Mouse (Mus musculus) liver, adult 2 months (tissue): ENCODE data around the gene Lrpap1. TPM values are rescaled to one million over a fixed set of nuclear protein-coding genes. Genes with fewer than 3 reads are reported as not detected.

Experiments
- DNase-seq: peaks from one replicate; pipeline ENCODE4 v3.0.0-alpha.2; 2011; ENCODE audit warnings: low read depth, low spot score; ENCODE audit errors: extremely low read depth
- H3K27ac ChIP-seq: fragments of 200-500 bp; replicated peaks from 2 replicates; pipeline ENCODE4 v1.5.1; 2012; ENCODE audit warnings: low read depth, mild to moderate bottlenecking, control low read depth, inconsistent platforms, low read length; ENCODE audit not compliant: insufficient read depth
- H3K27me3 ChIP-seq: fragments of 200-500 bp; 2 replicates; pipeline ENCODE4 v1.6.1; 2012; ENCODE audit warnings: mild to moderate bottlenecking, moderate library complexity, low read length, inconsistent platforms; ENCODE audit not compliant: control insufficient read depth, insufficient read depth
- H3K36me3 ChIP-seq: fragments of 200-500 bp; 2 replicates; pipeline ENCODE4 v1.6.1; 2012; ENCODE audit warnings: low read length, inconsistent platforms; ENCODE audit not compliant: control insufficient read depth, insufficient read depth
- H3K4me1 ChIP-seq: fragments of 200-500 bp; 2 replicates; pipeline ENCODE4 v1.6.1; 2011; ENCODE audit warnings: low read length; ENCODE audit not compliant: control insufficient read depth, insufficient read depth
- H3K4me3 ChIP-seq: fragments of 200-500 bp; 2 replicates; pipeline ENCODE4 v1.5.1; 2011; ENCODE audit warnings: low read depth, mild to moderate bottlenecking, control low read depth, low read length, moderate library complexity; ENCODE audit not compliant: insufficient read depth
- H3K79me2 ChIP-seq: fragments of 200-500 bp; 2 replicates; pipeline ENCODE4 v1.6.1; 2012; ENCODE audit warnings: inconsistent platforms, mild to moderate bottlenecking, low read length, moderate library complexity; ENCODE audit not compliant: control insufficient read depth, insufficient read depth
- H3K9ac ChIP-seq: fragments of 200-500 bp; 2 replicates; pipeline ENCODE4 v1.6.1; 2012; ENCODE audit warnings: low read depth, mild to moderate bottlenecking, control low read depth, inconsistent platforms, low read length
- CTCF ChIP-seq: fragments of 200-500 bp; IDR thresholded peaks from 2 replicates; pipeline ENCODE4 v1.5.1; 2011; ENCODE audit warnings: low read depth, low read length, control low read depth
- POLR2A ChIP-seq: fragments of 200-500 bp; IDR thresholded peaks from 2 replicates; pipeline ENCODE4 v1.6.1; 2011; ENCODE audit warnings: low read length, control low read depth; ENCODE audit not compliant: insufficient read depth; ENCODE audit errors: extremely low read depth
- WGBS: fragments of 180-500 bp; shearing (Covaris S2); methylation state at CpG from one replicate; pipeline ENCODE4 v1.1.7; 2018; 5-methylcytosine and 5-hydroxymethylcytosine counted together
- polyA plus RNA-seq: library from polyadenylated mRNA; depleted of rRNA; stranded (reverse); fragments of >200 nt; gene quantifications from 2 replicates; pipeline ENCODE4 v1.2.3, GENCODE M21; 2012
- total RNA-seq: library from RNA; depleted of rRNA; stranded (reverse); fragments of >200 nt; gene quantifications from 2 replicates; pipeline ENCODE4 v1.2.3, GENCODE M21; 2014

Gene Lrpap1
- total and polyA plus RNA-seq, 2 experiments, result 22.7 to 39.1 TPM

DNA sequence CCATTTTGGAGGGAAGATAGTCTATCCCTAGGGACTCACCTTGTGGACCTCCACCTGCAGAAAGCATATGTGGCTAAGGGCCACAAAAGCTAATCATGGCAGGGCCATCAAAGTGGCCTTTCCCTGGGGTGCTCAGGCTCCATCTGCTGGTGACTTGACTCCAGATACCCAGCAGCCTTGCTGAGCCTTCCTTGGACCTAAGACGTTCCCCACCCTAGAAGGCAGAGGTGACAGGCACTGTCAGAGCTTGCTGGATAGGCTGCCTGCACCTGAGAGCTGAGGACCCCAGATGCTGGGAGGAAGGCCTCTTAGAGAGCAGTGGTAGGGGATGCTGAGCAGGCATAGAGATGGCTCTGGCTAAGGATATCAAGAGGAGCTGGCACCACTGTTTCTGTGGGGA, 25.7 kb upstream of the Lrpap1 start:
- no peaks in the 10 kb centered on the region for H3K4me1 ChIP-seq
- no peak overlapping the region for H3K4me3 ChIP-seq
- H3K27ac ChIP-seq, result no peak overlapping the region
- no peaks in the 10 kb centered on the region for H3K79me2 ChIP-seq
- no peaks in the 10 kb centered on the region for H3K36me3 ChIP-seq
- 17% methylated on average over 1 of the region's 1 CpGs for WGBS
- no peaks in the 10 kb centered on the region for H3K27me3 ChIP-seq
- TF ChIP-seq CTCF (no peak), POLR2A (no peak)
- no peak for DNase-seq
- H3K9ac ChIP-seq, result no peak overlapping the region

DNA sequence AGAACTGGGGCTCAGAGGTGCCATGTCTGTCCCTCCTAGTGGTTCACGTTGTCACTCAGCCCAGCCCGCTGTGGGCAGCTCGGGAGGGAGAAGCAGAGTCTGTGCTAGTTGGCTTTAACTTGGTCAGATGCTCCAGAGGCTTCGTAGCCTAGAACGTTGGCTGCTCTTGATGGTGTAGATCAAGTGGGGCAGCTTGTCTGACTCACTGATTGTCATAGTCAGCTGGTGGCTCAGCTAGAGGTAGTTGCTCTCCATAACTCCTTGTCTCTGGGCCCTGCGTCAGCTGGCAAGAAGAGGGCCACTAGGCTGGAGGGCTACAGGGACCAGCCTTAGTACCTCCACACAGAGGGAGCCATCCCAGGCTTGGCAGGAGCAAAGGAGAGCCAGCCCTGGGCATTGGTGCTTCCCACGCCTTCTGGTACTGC, 24.2 kb upstream of the Lrpap1 start:
- DNase-seq, result no peak
- TF ChIP-seq CTCF, result no peak
- TF ChIP-seq POLR2A, result no peak
- no peak overlapping the region for H3K27ac ChIP-seq
- 87% methylated on average over 7 of the region's 7 CpGs for WGBS
- H3K79me2 ChIP-seq, result no peaks in the 10 kb centered on the region
- no peak overlapping the region for H3K9ac ChIP-seq
- H3K4me1 ChIP-seq, result no peaks in the 10 kb centered on the region
- H3K27me3 ChIP-seq, result no peaks in the 10 kb centered on the region
- no peak overlapping the region for H3K4me3 ChIP-seq
- H3K36me3 ChIP-seq, result no peaks in the 10 kb centered on the region

DNA sequence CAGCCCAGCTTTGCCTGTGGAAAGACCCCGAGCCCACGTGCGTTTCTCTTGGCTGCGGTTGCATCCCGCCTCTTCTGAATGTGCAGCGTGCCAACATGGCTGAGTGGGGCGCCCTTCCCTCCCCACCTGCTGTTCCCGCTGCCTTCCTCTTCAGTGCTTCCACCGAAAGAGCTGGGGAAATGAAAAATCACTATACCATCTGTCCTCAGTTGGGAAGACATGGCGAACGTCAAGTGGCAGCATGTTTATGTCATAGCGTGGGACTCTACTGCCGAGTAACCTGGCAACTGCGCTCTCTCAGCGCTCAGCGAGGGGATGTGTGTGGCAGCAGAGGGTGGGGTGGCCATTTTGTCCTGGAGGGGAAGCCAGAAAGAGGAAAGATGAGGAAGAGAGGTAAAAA, 23.6 kb upstream of the Lrpap1 start:
- H3K4me3 ChIP-seq, result no peak overlapping the region
- no peak overlapping the region for H3K27ac ChIP-seq
- TF ChIP-seq POLR2A, result no peak
- no peak for TF ChIP-seq CTCF
- no peak overlapping the region for H3K9ac ChIP-seq
- no peaks in the 10 kb centered on the region for H3K36me3 ChIP-seq
- no peaks in the 10 kb centered on the region for H3K27me3 ChIP-seq
- WGBS, result 87% methylated on average over 16 of the region's 16 CpGs
- H3K79me2 ChIP-seq, result no peaks in the 10 kb centered on the region
- DNase-seq, result no peak
- no peaks in the 10 kb centered on the region for H3K4me1 ChIP-seq

- Histone ChIP-seq H3K4me3 (no peak overlapping the region), H3K9ac (no peak overlapping the region), H3K27ac (no peak overlapping the region), H3K36me3 (no peaks in the 10 kb centered on the region), H3K27me3 (no peaks in the 10 kb centered on the region; the same call in 1 of the 2 replicates), H3K79me2 (no peaks in the 10 kb centered on the region), H3K4me1 (no peaks in the 10 kb centered on the region)
- TF ChIP-seq POLR2A, result no peak
- no peak for TF ChIP-seq CTCF
- 83% methylated on average over 8 of the region's 8 CpGs for WGBS
- no peak for DNase-seq
Measured at GRCm38 (mm10) chr5:35120024-35120423, 14.5 kb upstream of the Lrpap1 start.

- no peak overlapping the region for H3K4me3 ChIP-seq
- no peak for TF ChIP-seq CTCF
- TF ChIP-seq POLR2A, result no peak
- H3K27me3 ChIP-seq, result no peaks in the 10 kb centered on the region; the same call in 1 of the 2 replicates
- H3K36me3 ChIP-seq, result no peaks in the 10 kb centered on the region
- no peak overlapping the region for H3K27ac ChIP-seq
- DNase-seq, result no peak
- WGBS, result 96% methylated on average over 2 of the region's 2 CpGs
- H3K4me1 ChIP-seq, result no peaks in the 10 kb centered on the region
- H3K9ac ChIP-seq, result no peak overlapping the region
- H3K79me2 ChIP-seq, result no peaks in the 10 kb centered on the region
Measured at GRCm38 (mm10) chr5:35118418-35118817, 12.9 kb upstream of the Lrpap1 start.

GRCm38 (mm10) chr5:35117633-35118032, 12.1 kb upstream of the Lrpap1 start:
- Histone ChIP-seq H3K36me3 (no peaks in the 10 kb centered on the region), H3K4me1 (no peaks in the 10 kb centered on the region), H3K79me2 (no peaks in the 10 kb centered on the region), H3K27ac (no peak overlapping the region), H3K4me3 (no peak overlapping the region), H3K9ac (no peak overlapping the region), H3K27me3 (no peaks in the 10 kb centered on the region; the same call in 1 of the 2 replicates)
- TF ChIP-seq CTCF, result no peak
- TF ChIP-seq POLR2A, result no peak
- WGBS, result 68% methylated on average over 3 of the region's 3 CpGs
- no peak for DNase-seq
